Mouse (Mus musculus) gastrocnemius, adult 2 months (tissue): ENCODE measurements around the gene Mrps11. TPM values are rescaled to one million over a fixed set of nuclear protein-coding genes. Genes with fewer than 3 reads are reported as not detected.

Experiments used
- DNase-seq: peaks from one replicate; pipeline ENCODE4 v3.0.0; 2022
- H3K27ac ChIP-seq: fragments of 200-600 bp; 2 replicates; pipeline ENCODE4 v1.8.1; 2022; ENCODE audit warnings: mild to moderate bottlenecking
- H3K4me3 ChIP-seq: fragments of 200-600 bp; 2 replicates; pipeline ENCODE4 v1.8.1; 2022; ENCODE audit warnings: mild to moderate bottlenecking, moderate library complexity
- CTCF ChIP-seq: fragments of 200-600 bp; IDR thresholded peaks from 2 replicates; pipeline ENCODE4 v1.8.1; 2022; ENCODE audit warnings: antibody characterized with exemption, mild to moderate bottlenecking, moderate library complexity
- intact Hi-C: fragments of 180-260 bp; cut with DNase I; formaldehyde crosslinking; loops from one replicate; pipeline ENCODE4 v1.15.1; 2025
- total RNA-seq, 2 experiments: library from RNA; stranded (reverse); gene quantifications; 2 replicates each; pipeline ENCODE4 v1.2.3; 2021

Mrps11 gene
- total RNA-seq, 2 experiments from 2014 or later: 27.7 to 37.1 TPM

DNA sequence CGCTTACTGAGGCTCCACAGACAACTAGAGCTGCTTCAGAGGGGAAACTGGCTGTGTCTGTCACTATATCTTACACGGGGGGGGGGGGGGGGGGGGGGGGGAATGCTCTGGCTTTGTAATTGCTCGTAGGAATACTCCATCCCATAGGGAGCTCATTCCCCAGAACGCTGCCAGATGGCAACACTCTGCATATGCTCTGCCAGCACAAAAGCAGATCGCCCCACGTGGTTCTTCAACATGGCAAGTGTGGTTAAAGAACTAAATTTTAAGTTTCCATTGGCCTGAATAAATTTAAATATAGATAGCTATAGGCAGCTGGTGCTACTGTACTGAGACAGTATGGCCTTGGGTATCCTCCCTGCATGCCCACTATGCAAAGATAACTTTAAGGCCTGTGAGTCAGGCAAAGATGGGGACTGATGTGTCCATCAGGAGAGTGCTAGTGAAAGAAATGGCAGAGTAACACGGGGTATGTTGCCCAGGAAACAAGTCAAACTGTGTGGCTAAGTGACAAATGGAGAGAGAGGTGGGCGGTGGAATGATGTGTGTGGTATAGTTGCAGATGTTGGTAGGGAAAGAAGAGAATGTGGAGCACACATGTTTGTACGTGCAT, 15.0 kb downstream of the Mrps11 start:
- intact Hi-C loops: no loop called here

DNA sequence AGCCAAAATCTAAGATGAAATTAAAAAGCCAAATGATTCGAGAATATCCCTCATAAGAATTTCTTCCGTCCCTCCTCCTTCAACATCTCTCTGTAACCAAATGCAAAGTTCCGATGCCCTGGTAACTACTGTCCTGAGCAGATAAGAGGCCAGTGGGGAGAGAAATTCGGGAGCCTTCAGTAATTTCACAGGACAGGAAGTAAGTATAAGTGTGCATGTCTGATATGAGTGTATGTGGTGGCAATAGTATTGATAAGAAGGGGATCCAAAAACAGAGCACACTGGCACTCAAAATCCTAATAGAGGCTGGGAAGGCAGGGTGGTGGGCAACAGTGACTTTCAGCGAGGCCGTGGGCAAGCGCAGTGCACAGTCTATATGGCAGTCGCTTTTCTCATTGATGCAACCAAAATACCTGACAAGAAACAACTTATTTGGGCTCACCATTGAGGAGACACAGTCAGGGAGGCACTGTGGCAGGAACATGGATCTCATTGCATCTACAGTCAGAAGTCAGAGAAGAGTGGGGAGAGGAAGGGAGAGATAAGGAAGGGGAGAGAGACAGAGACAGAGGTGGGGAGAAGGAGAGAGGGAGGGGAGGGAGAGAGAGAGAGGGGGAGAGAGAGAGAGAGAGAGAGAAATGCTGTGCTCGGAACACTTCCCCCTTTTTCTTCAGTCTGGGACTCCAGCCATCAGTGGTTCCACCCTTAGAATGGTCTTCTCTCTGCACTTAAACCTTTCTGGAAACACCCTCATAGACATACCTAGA, 17.0 kb downstream of the Mrps11 start:
- Histone ChIP-seq H3K4me3 (no peak overlapping the region), H3K27ac (no peak overlapping the region)
- intact Hi-C loops: no loop called here
- DNase-seq: no peak
- TF ChIP-seq CTCF: no peak

More for the DNA sequence above, 15.0 kb downstream of the Mrps11 start:
- H3K27ac ChIP-seq: no peak overlapping the region
- no peak for TF ChIP-seq CTCF
- no peak for DNase-seq
- no peak overlapping the region for H3K4me3 ChIP-seq

DNA sequence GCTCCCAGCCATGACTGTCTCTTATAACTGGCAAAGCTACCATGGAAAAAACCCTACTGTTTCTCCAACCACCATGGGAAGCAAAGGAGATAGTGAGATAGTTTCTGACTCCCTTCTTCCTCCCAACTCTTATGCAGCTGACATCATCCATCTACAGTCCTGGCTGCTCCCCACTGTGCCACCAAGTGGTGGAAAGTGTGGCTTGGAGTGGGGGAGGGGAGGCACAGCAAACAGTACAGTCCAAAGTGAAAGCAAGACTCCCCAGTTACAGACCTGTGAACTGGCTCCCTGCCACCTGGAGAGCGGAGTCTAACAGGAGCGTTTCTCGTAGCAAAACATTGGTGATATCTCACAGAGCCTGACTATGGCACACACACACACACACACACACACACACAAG, 20.9 kb downstream of the Mrps11 start:
- no peak for TF ChIP-seq CTCF
- Histone ChIP-seq H3K27ac (no peak overlapping the region), H3K4me3 (no peak overlapping the region)
- DNase-seq: no peak
- intact Hi-C loops: no loop called here

GRCm38 (mm10) chr7:78807192-78807591, 24.3 kb downstream of the Mrps11 start:
- no peak for TF ChIP-seq CTCF
- no peak for DNase-seq
- intact Hi-C loops: no loop called here
- Histone ChIP-seq H3K27ac (no peak overlapping the region), H3K4me3 (no peak overlapping the region)

DNA sequence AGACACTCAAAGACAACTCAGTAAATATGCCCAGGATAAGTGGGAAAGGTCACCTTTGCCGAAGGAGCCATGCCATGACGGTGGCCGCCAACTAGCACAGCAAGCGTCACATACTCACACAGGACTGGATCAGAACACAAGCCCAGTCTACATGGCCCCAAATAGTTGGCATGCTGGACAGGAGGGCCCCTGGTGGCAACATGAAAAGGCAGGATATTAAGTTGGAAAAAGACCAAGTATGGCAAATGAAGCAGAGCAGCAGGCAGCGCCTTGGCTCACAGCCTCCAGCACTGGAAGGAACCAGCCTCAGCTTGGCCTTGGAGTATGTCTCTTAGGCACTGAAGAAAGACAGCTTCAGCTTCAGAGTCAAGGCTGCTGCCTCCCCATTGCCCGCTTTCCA, 30.9 kb downstream of the Mrps11 start:
- no peak for DNase-seq
- no peak for TF ChIP-seq CTCF
- no peak overlapping the region for H3K27ac ChIP-seq
- H3K4me3 ChIP-seq: no peak overlapping the region
- intact Hi-C loops: no loop called here

DNA sequence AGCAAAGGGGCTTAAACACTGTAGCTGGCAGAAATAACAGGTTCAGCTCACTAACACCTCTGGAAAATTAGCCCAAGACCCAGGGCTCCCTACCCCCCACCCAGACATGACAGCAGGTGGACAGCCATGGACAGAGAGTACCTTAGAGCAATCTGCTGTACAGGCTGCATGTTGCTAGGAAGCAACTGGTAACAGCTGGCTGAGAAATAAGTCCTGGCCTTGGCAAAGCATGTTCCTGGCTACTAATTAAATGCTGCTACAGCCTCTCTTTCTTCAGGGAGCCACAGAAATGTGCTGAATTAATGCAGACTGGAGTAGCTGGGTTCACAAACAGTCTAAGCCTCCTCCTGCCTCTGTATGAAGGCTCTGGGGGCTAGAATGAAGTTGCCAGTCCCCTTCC, 31.8 kb downstream of the Mrps11 start:
- Histone ChIP-seq H3K4me3 (no peak overlapping the region), H3K27ac (peak overlapping the region; percentile 1)
- TF ChIP-seq CTCF: no peak
- intact Hi-C loops: no loop called here
- peak; percentile 29 for DNase-seq

DNA sequence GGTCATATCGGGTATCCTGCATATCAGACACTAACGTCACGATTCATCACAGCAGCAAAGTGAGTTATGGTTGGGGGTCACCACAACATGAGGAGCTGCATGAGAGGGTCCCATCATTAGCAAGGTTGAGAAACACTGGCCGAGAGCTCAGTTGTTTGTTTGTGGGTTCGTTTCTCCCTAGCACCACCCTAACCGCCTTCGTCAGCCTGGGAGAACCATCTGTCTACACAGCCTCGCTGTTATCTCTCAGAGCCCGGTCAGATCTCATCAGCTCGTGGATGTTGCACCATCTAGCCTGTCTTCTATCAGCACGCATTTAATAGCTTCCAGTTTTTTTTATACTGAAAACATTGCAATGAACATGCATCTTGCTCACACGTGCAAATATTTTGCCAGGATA, 35.4 kb downstream of the Mrps11 start:
- Histone ChIP-seq H3K4me3 (no peak overlapping the region), H3K27ac (no peak overlapping the region)
- intact Hi-C loops: no loop called here
- DNase-seq: no peak
- no peak for TF ChIP-seq CTCF

DNA sequence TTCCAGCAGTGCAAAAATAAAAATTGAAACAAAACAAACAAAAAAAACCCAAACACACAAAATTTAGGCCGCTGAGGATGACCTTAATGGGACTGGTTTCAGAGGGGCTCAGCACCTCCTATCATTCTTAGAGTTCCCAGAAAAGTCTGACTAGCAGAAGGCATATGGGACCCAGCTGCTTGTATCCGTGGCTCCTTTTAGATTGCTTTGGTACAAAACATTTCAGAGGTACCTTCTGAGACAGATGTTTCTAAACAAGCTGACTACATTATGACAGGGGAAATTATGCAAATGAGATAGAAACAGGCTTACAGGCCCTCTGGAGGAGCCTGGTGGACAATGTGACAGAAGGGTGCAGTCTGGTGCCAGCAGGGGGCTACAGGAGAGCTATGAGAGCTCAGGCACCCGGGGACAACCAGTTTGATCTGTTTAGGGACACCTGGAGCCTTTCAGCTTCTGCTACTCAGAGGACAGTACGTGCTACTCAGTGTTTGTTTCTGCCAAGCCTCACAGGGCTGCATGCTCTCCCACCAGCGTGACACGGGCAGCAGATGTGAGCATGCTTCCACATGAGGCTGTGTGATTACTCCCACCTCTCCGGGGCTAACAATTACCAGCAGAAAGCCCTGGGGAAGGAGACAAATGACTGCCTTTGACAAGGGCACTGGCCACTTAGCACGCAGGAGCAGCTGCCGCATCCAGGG, 43.9 kb downstream of the Mrps11 start:
- intact Hi-C loops: no loop called here
- H3K4me3 ChIP-seq: no peak overlapping the region
- peak overlapping the region; percentile 73 for H3K27ac ChIP-seq
- no peak for TF ChIP-seq CTCF
- DNase-seq: no peak

- peak; percentile 70 for DNase-seq
- TF ChIP-seq CTCF: no peak
Observed at GRCm38 (mm10) chr7:78827749-78828362, 44.9 kb downstream of the Mrps11 start.

DNA sequence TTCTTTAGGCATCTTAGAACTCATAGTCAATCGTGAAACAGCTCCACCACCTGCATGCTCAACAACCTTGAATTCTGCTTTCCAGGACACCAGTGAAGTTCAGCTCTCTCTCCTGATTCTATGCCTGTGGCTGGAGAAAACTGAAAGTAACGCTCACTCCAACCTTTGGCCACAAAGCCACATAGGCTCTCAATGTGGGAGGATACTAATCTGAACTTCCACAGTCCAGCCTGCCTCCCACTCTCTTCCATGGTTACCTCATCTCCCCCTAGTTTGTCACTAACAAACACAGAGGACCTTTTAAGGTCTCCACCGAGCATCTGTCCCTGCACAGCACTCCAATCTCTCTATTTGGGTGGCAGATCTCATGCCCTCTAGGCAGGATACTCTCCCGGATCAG, 52.7 kb downstream of the Mrps11 start:
- Histone ChIP-seq H3K4me3 (no peak overlapping the region), H3K27ac (peak overlapping the region; percentile 13; the same call in 1 of the 2 replicates)
- intact Hi-C loops: no loop called here
- TF ChIP-seq CTCF: no peak
- no peak for DNase-seq

More at GRCm38 (mm10) chr7:78827749-78828362, 44.9 kb downstream of the Mrps11 start:
- Histone ChIP-seq H3K4me3 (no peak overlapping the region), H3K27ac (peak overlapping the region; percentile 73)
- intact Hi-C loops: no loop called here

DNA sequence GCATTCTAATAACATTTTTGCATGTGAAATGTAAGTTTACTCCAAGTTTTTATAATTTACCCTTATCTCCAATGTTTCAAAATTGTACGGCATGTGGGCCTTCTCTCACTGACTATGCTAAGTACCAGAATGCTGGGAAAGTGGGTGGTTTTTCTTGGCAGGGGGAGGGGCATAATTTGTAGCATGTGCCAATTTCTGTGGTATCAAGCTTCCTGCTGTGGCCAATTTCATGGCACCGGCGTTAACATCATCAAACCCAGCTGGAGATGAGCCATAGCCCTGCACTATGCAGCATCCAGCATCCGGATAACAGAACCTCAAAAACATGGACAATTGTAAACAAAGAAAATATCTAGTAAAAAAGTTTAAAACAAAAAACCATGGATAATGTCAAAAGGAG, 54.3 kb downstream of the Mrps11 start:
- Histone ChIP-seq H3K4me3 (no peak overlapping the region), H3K27ac (no peak overlapping the region)
- TF ChIP-seq CTCF: no peak
- intact Hi-C loops: no loop called here
- DNase-seq: no peak

DNA sequence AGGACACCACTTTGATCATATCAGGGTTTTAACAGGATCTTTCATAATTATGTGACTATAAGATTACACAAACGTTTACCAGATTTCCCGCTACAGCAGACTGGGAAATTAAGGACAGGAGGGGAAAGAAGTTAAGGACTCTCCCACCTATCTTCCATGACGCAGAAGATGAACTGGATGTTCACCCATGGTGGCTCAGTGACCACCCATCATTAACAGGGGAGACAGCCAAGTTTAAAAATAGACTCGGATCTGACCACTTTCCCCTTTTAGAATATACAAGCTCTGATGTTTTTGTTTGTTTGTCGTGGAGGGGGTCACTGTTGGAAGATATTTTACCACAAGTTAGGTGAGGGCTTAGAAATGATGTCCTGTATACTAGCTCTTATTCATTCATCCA, 58.7 kb downstream of the Mrps11 start:
- peak overlapping the region; percentile 88 for H3K27ac ChIP-seq
- intact Hi-C loops: no loop called here
- H3K4me3 ChIP-seq: peak overlapping the region; percentile 24; the same call in 1 of the 2 replicates
- TF ChIP-seq CTCF: no peak
- no peak for DNase-seq

Other genes with a start within 250 kb of the Mrps11 start
- gene Ntrk3, start 45.1 kb upstream of the Mrps11 start, total RNA-seq: 1 to 10 TPM; 1.1 to 1.5 TPM
- 10 to 100 TPM; 22.3 to 34.2 TPM for gene Mrpl46, start 412 bp downstream of the Mrps11 start, total RNA-seq
- gene Det1, start 64.1 kb downstream of the Mrps11 start, total RNA-seq: 10 to 100 TPM; 17.9 to 22.1 TPM
- 10 to 100 TPM; 51.7 to 52.0 TPM for gene Aen, start 112.7 kb downstream of the Mrps11 start, total RNA-seq
- gene Isg20, start 130.3 kb downstream of the Mrps11 start, total RNA-seq: 1 to 10 TPM in 1 of 2 experiments, under 1 TPM in 1; 0.92 to 1.8 TPM